Mouse (Mus musculus) spleen, embryonic (tissue): ENCODE results near the gene Gm11937.

Source experiments
- CTCF ChIA-PET: fragments of 350-600 bp; sonication (Branson Sonifier 250); formaldehyde crosslinking; loops from one replicate; lab custom pipeline; 2022; lab: Charles Lee

The Gm11937 gene

GRCm38 (mm10) chr11:99581564-99581963 lies 28.4 kb downstream of the Gm11937 start:
- CTCF ChIA-PET: no interaction called here

- CTCF ChIA-PET: no interaction called here
Observed at GRCm38 (mm10) chr11:99581051-99581450, 28.9 kb downstream of the Gm11937 start.

- CTCF ChIA-PET: no interaction called here
Observed at GRCm38 (mm10) chr11:99580636-99581035, 29.4 kb downstream of the Gm11937 start, which contains the start of gene Krtap1-5. Gene Krtap1-5, minus strand, starts transcription at chr11:99581016.

- CTCF ChIA-PET: no interaction called here
Observed at GRCm38 (mm10) chr11:99574106-99574505, 35.9 kb downstream of the Gm11937 start.

GRCm38 (mm10) chr11:99573164-99573563 lies 36.8 kb downstream of the Gm11937 start:
- CTCF ChIA-PET: no interaction called here

- CTCF ChIA-PET: no interaction called here
Observed at GRCm38 (mm10) chr11:99566530-99566929, 43.5 kb downstream of the Gm11937 start, which contains the start of gene Krtap3-1. Gene Krtap3-1, minus strand, starts transcription at chr11:99566630.

GRCm38 (mm10) chr11:99562580-99562979 lies 47.4 kb downstream of the Gm11937 start:
- CTCF ChIA-PET: no interaction called here
